17 mouse cellular contexts compared by ENCODE assay signal in genomic region chr4:134823560-134823959, GRCm38 (mm10). TPM values are rescaled to one million over a fixed set of nuclear protein-coding genes. Genes with fewer than 3 reads are reported as not detected.
DNase-seq lines count a peak whose midpoint lies in the region; ATAC-seq and TF ChIP-seq lines count a peak whose summit lies in the region.
"Had no signal": no experiment of that assay in that cellular context is flagged by ENCODE, and none has a peak within 500 bp of the region (broad histone marks: within the 10 kb centered on the region; RNA-seq: fewer than 3 reads in every experiment).

No protein-coding gene starts in this region.

- H3K4me1 ChIP-seq in kidney, postnatal 0 days (replicated peaks; ENCODE audit: insufficient read depth, low read length) = no peaks in the 10 kb centered on the region
- peaks cover 41% of the 10 kb centered on the region for H3K4me1 ChIP-seq in lung, embryonic 15.5 days
- peaks cover 6% of the 10 kb centered on the region for H3K4me1 ChIP-seq in lung, adult 2 months (ENCODE audit: control insufficient read depth, insufficient read depth, low read length)
- peaks cover 6% of the 10 kb centered on the region for H3K4me1 ChIP-seq in liver, postnatal 0 days (ENCODE audit: insufficient read depth)
- H3K4me1 ChIP-seq in stomach, postnatal 0 days (replicated peaks; ENCODE audit: control insufficient read depth, insufficient read depth) = no peaks in the 10 kb centered on the region
- H3K4me1 ChIP-seq: hindbrain, embryonic 10.5 days had no signal

- H3K9ac ChIP-seq in kidney, postnatal 0 days (ENCODE audit: low read depth, low read length) = no peak overlapping the region
- no peak overlapping the region for H3K9ac ChIP-seq in lung, embryonic 15.5 days
- no peak overlapping the region for H3K9ac ChIP-seq in liver, postnatal 0 days (replicated peaks)
- H3K9ac ChIP-seq in stomach, postnatal 0 days (ENCODE audit: low read length) = no peak overlapping the region
- H3K9ac ChIP-seq: forebrain, embryonic 13.5 days; limb, embryonic 15.5 days had no signal

- 35% methylated on average over 2 of the region's 2 CpGs for WGBS in kidney, postnatal 0 days
- 35% methylated on average over 2 of the region's 2 CpGs for WGBS in lung, embryonic 15.5 days
- WGBS in lung, adult 2 months = 54% methylated on average over 2 of the region's 2 CpGs
- WGBS in liver, postnatal 0 days (ENCODE audit: insufficient replicate concordance) = 56% methylated on average over 2 of the region's 2 CpGs
- 33% methylated on average over 2 of the region's 2 CpGs for WGBS in stomach, postnatal 0 days

- no peaks in the 10 kb centered on the region for H3K27me3 ChIP-seq in kidney, postnatal 0 days (ENCODE audit: insufficient read depth, low read length)
- no peaks in the 10 kb centered on the region for H3K27me3 ChIP-seq in lung, embryonic 15.5 days
- no peaks in the 10 kb centered on the region for H3K27me3 ChIP-seq in liver, postnatal 0 days (ENCODE audit: insufficient read depth, low read length)
- H3K27me3 ChIP-seq in stomach, postnatal 0 days (ENCODE audit: control insufficient read depth, insufficient read depth, low read length) = no peaks in the 10 kb centered on the region
- H3K27me3 ChIP-seq: forebrain, embryonic 13.5 days; limb, embryonic 15.5 days had no signal

- 0 out of 2 replicates have a peak overlapping the region, but pooled peaks have one; percentile 0 for H3K27ac ChIP-seq in kidney, postnatal 0 days
- peak overlapping the region; percentile 52 for H3K27ac ChIP-seq in lung, embryonic 15.5 days
- 0 out of 2 replicates have a peak overlapping the region, but pooled peaks have one; percentile 29 for H3K27ac ChIP-seq in liver, postnatal 0 days (ENCODE audit: low read depth)
- H3K27ac ChIP-seq in stomach, postnatal 0 days (replicated peaks) = 0 out of 2 replicates have a peak overlapping the region, but pooled peaks have one; percentile 26
- H3K27ac ChIP-seq: forebrain, embryonic 13.5 days; hindbrain, embryonic 10.5 days; limb, embryonic 15.5 days had no signal

- no peak for TF ChIP-seq CTCF in kidney, postnatal 0 days (IDR thresholded peaks at IDR 0.05; ENCODE audit: low read depth)
- no peak for TF ChIP-seq CTCF in lung, adult 2 months (IDR thresholded peaks at IDR 0.05; ENCODE audit: insufficient read depth, low read length)
- TF ChIP-seq CTCF in liver, postnatal 0 days (IDR thresholded peaks at IDR 0.05; ENCODE audit: low read depth) = no peak
- no peak for TF ChIP-seq CTCF in stomach, postnatal 0 days (IDR thresholded peaks at IDR 0.05; ENCODE audit: low read depth)

- no peak for TF ChIP-seq POLR2A in lung, adult 2 months (IDR thresholded peaks at IDR 0.05; ENCODE audit: borderline replicate concordance, extremely low read depth, low read depth, low read length)

- 0 out of 2 replicates have a peak, but pooled peaks cover 13% of the 10 kb centered on the region for H3K36me3 ChIP-seq in kidney, postnatal 0 days (ENCODE audit: insufficient read depth, low read length)
- peaks cover 30% of the 10 kb centered on the region for H3K36me3 ChIP-seq in lung, embryonic 15.5 days
- H3K36me3 ChIP-seq in liver, postnatal 0 days (replicated peaks; ENCODE audit: insufficient read depth, low read length) = peaks cover 37% of the 10 kb centered on the region
- H3K36me3 ChIP-seq in stomach, postnatal 0 days (ENCODE audit: control insufficient read depth, insufficient read depth, low read length) = no peaks in the 10 kb centered on the region

- H3K9me3 ChIP-seq in kidney, postnatal 0 days (replicated peaks; ENCODE audit: low read length) = no peaks in the 10 kb centered on the region
- H3K9me3 ChIP-seq in lung, embryonic 15.5 days = no peaks in the 10 kb centered on the region
- H3K9me3 ChIP-seq in liver, postnatal 0 days (ENCODE audit: low read length) = no peaks in the 10 kb centered on the region
- no peaks in the 10 kb centered on the region for H3K9me3 ChIP-seq in stomach, postnatal 0 days (ENCODE audit: control insufficient read depth, low read length)
- H3K9me3 ChIP-seq: forebrain, embryonic 13.5 days; hindbrain, embryonic 10.5 days; limb, embryonic 15.5 days had no signal

- TF ChIP-seq EP300 in liver, postnatal 0 days (IDR thresholded peaks at IDR 0.05; ENCODE audit: low read depth) = no peak
- TF ChIP-seq EP300 in stomach, postnatal 0 days (optimal IDR thresholded peaks at IDR 0.05) = no peak

- no peak overlapping the region for H3K4me3 ChIP-seq in kidney, postnatal 0 days (replicated peaks; ENCODE audit: low read depth, low read length)
- H3K4me3 ChIP-seq in lung, embryonic 15.5 days = no peak overlapping the region
- H3K4me3 ChIP-seq in lung, adult 2 months (replicated peaks; ENCODE audit: extremely low read depth, low read depth, low read length) = no peak overlapping the region
- H3K4me3 ChIP-seq in liver, postnatal 0 days (ENCODE audit: low read depth, low read length) = no peak overlapping the region
- no peak overlapping the region for H3K4me3 ChIP-seq in stomach, postnatal 0 days (ENCODE audit: low read depth, low read length)
- H3K4me3 ChIP-seq: forebrain, embryonic 13.5 days; hindbrain, embryonic 10.5 days; limb, embryonic 15.5 days had no signal

- no peak overlapping the region for H3K4me2 ChIP-seq in kidney, postnatal 0 days (ENCODE audit: low read length)
- H3K4me2 ChIP-seq in lung, embryonic 15.5 days = no peak overlapping the region
- H3K4me2 ChIP-seq in liver, postnatal 0 days (ENCODE audit: low read depth, low read length) = no peak overlapping the region
- no peak overlapping the region for H3K4me2 ChIP-seq in stomach, postnatal 0 days (replicated peaks; ENCODE audit: low read depth)
- H3K4me2 ChIP-seq: forebrain, embryonic 13.5 days; limb, embryonic 15.5 days had no signal

- peak; percentile 39 for DNase-seq in kidney, postnatal 0 days (ENCODE audit: low spot score)
- DNase-seq in kidney, adult 8-10 months = no peak
- DNase-seq in lung, adult 2 months = no peak
- no peak for DNase-seq in liver, postnatal 0 days
- peak; percentile 33 for DNase-seq in stomach, postnatal 0 days (ENCODE audit: low spot score)
- DNase-seq in embryo, embryonic 9.5 days (ENCODE audit: extremely low spot score) = no peak
- DNase-seq: adrenal gland, postnatal 14 days; B cell, adult 2 months; cerebellum, adult 2 months; gastrocnemius, postnatal 14 days; kidney, adult 9 months; right cerebral cortex, postnatal 14 days; thymus, postnatal 36 days had no signal

- no peak for ATAC-seq in kidney, postnatal 0 days (replicated peaks; ENCODE audit: low FRiP score, low read depth)
- no peak for ATAC-seq in lung, embryonic 15.5 days (ENCODE audit: borderline replicate concordance, extremely low read depth, low FRiP score, low TSS enrichment)
- no peak for ATAC-seq in liver, postnatal 0 days
- ATAC-seq in stomach, postnatal 0 days (ENCODE audit: low FRiP score, low TSS enrichment) = peak; percentile 72
- ATAC-seq: forebrain, embryonic 13.5 days had no signal

RNA-seq across cellular contexts. Expression of gene Maco1, which starts 29.6 kb away (rescaled TPM):
- polyA plus RNA-seq in kidney, postnatal 0 days (2015; fragmentation: Nextera tagmentation; extraction: Ambion mirVana) = 31.2 and 32.4 TPM in 2 replicates
- polyA plus RNA-seq in lung, embryonic 15.5 days (2015; fragmentation: Nextera tagmentation; extraction: Ambion mirVana) = 36.1 and 39.9 TPM in 2 replicates
- polyA plus RNA-seq in lung, adult 2 months (2012; rRNA removed) = 7.8 and 9.2 TPM in 2 replicates
- 13.6 and 14.6 TPM in 2 replicates for polyA plus RNA-seq in liver, postnatal 0 days (2015; fragmentation: Nextera tagmentation; extraction: Ambion mirVana)
- 20.8 and 24.1 TPM in 2 replicates for polyA plus RNA-seq in stomach, postnatal 0 days (2015; fragmentation: Nextera tagmentation; extraction: Ambion mirVana)

RNA-seq across cellular contexts. Expression of gene Rhd, which starts 40.8 kb away (rescaled TPM):
- polyA plus RNA-seq in kidney, postnatal 0 days (2015; fragmentation: Nextera tagmentation; extraction: Ambion mirVana) = 0.32 and 0.40 TPM in 2 replicates
- polyA plus RNA-seq in lung, embryonic 15.5 days (2015; fragmentation: Nextera tagmentation; extraction: Ambion mirVana) = 2.3 and 5.4 TPM in 2 replicates
- 0.14 TPM in 1 of 2 replicates, not detected in the other for polyA plus RNA-seq in lung, adult 2 months (2012; rRNA removed)
- 207 and 214 TPM in 2 replicates for polyA plus RNA-seq in liver, postnatal 0 days (2015; fragmentation: Nextera tagmentation; extraction: Ambion mirVana)
- polyA plus RNA-seq in stomach, postnatal 0 days (2015; fragmentation: Nextera tagmentation; extraction: Ambion mirVana) = 0.47 TPM in 2 replicates

RNA-seq across cellular contexts. Expression of gene Ldlrap1, which starts 55.7 kb away (rescaled TPM):
- polyA plus RNA-seq in kidney, postnatal 0 days (2015; fragmentation: Nextera tagmentation; extraction: Ambion mirVana) = 21.2 and 21.3 TPM in 2 replicates
- 21.8 and 24.9 TPM in 2 replicates for polyA plus RNA-seq in lung, embryonic 15.5 days (2015; fragmentation: Nextera tagmentation; extraction: Ambion mirVana)
- 23.3 and 30.6 TPM in 2 replicates for polyA plus RNA-seq in lung, adult 2 months (2012; rRNA removed)
- 14.8 and 15.4 TPM in 2 replicates for polyA plus RNA-seq in liver, postnatal 0 days (2015; fragmentation: Nextera tagmentation; extraction: Ambion mirVana)
- polyA plus RNA-seq in stomach, postnatal 0 days (2015; fragmentation: Nextera tagmentation; extraction: Ambion mirVana) = 18.8 and 19.5 TPM in 2 replicates

Comparison
In these comparisons a context has a peak if more than half of its experiments do, and no peak if none do; other contexts are left out.
1. DNase-seq: peak in kidney, postnatal 0 days (single experiment) and stomach, postnatal 0 days (single experiment); none in kidney, adult 8-10 months (0 of 2), lung, adult 2 months (single experiment), liver, postnatal 0 days (single experiment) and embryo, embryonic 9.5 days (single experiment).
2. H3K27ac ChIP-seq: peak in every context shown above with its lines; median percentile 52 in lung, embryonic 15.5 days; 29 in liver, postnatal 0 days; 26 in stomach, postnatal 0 days; 0 in kidney, postnatal 0 days.
3. RNA of gene Rhd, which starts 40.8 kb away (polyA plus RNA-seq): 207 to 214 TPM in liver, postnatal 0 days; 2.3 to 5.4 TPM in lung, embryonic 15.5 days, 0.47 TPM in stomach, postnatal 0 days, 0.32 to 0.40 TPM in kidney, postnatal 0 days and 0.14 TPM in lung, adult 2 months; every median in the first group is over 10 times any median in the second.